Mouse (Mus musculus) embryonic facial prominence, embryonic 11.5 days (tissue): ENCODE data around the gene Plbd2. TPM values are rescaled to one million over a fixed set of nuclear protein-coding genes. Genes with fewer than 3 reads are reported as not detected.

Source experiments
- ATAC-seq: fragments of 200-750 bp; cut with Nextera tagmentation; replicated peaks from 2 replicates; pipeline ENCODE4 v1.8.0; 2017; ENCODE audit warnings: low read depth; ENCODE audit not compliant: insufficient number of reproducible peaks, low FRiP score, low TSS enrichment
- DNase-seq: peaks from one replicate; pipeline ENCODE4 v3.0.0-alpha.2; 2015; ENCODE audit warnings: low spot score
- H3K27ac ChIP-seq: fragments of 300-500 bp; sonication (generic); replicated peaks from 2 replicates; pipeline ENCODE4 v1.5.1; 2014; ENCODE audit warnings: mild to moderate bottlenecking, low read depth, low read length, control low read depth
- H3K27me3 ChIP-seq: fragments of 300-500 bp; sonication (generic); 2 replicates; pipeline ENCODE4 v1.6.1; 2014; ENCODE audit warnings: mild to moderate bottlenecking, low read length, moderate library complexity, mixed read lengths; ENCODE audit not compliant: control insufficient read depth, insufficient read depth
- H3K36me3 ChIP-seq: fragments of 300-500 bp; sonication (generic); replicated peaks from 2 replicates; pipeline ENCODE4 v1.6.1; 2014; ENCODE audit warnings: low read depth, mild to moderate bottlenecking, low read length, moderate library complexity, mixed read lengths; ENCODE audit not compliant: control insufficient read depth, insufficient read depth
- H3K4me1 ChIP-seq: fragments of 300-500 bp; sonication (generic); 2 replicates; pipeline ENCODE4 v1.6.1; 2014; ENCODE audit warnings: low read length, mixed read lengths; ENCODE audit not compliant: control insufficient read depth, insufficient read depth
- H3K4me2 ChIP-seq: fragments of 300-500 bp; sonication (generic); 2 replicates; pipeline ENCODE4 v1.6.1; 2014; ENCODE audit warnings: low read depth, mild to moderate bottlenecking, control low read depth, low read length, moderate library complexity
- H3K4me3 ChIP-seq: fragments of 300-500 bp; sonication (generic); 2 replicates; pipeline ENCODE4 v1.5.1; 2014; ENCODE audit warnings: low read depth, low read length, control low read depth
- H3K9ac ChIP-seq: fragments of 300-500 bp; sonication (generic); replicated peaks from 2 replicates; pipeline ENCODE4 v1.6.1; 2014; ENCODE audit warnings: mild to moderate bottlenecking, control low read depth, low read length
- H3K9me3 ChIP-seq: fragments of 300-500 bp; sonication (generic); replicated peaks from 2 replicates; pipeline ENCODE4 v1.6.1; 2016; ENCODE audit warnings: mild to moderate bottlenecking, low read length, inconsistent platforms, mixed read lengths; ENCODE audit not compliant: control insufficient read depth
- WGBS: fragments of 180-500 bp; shearing (Covaris S2); extraction: QIAGEN DNeasy Blood & Tissue Kit; methylation state at CpG from one replicate; pipeline ENCODE4 v1.1.7; 2014; 5-methylcytosine and 5-hydroxymethylcytosine counted together
- polyA plus RNA-seq: library from polyadenylated mRNA; unstranded; fragments of >200 nt; fragmentation: Nextera tagmentation; extraction: Ambion mirVana; gene quantifications from 2 replicates; pipeline ENCODE4 v1.2.1, GENCODE M21; 2014

Gene Plbd2
- 20.9 and 25.3 TPM in 2 replicates for polyA plus RNA-seq

DNA sequence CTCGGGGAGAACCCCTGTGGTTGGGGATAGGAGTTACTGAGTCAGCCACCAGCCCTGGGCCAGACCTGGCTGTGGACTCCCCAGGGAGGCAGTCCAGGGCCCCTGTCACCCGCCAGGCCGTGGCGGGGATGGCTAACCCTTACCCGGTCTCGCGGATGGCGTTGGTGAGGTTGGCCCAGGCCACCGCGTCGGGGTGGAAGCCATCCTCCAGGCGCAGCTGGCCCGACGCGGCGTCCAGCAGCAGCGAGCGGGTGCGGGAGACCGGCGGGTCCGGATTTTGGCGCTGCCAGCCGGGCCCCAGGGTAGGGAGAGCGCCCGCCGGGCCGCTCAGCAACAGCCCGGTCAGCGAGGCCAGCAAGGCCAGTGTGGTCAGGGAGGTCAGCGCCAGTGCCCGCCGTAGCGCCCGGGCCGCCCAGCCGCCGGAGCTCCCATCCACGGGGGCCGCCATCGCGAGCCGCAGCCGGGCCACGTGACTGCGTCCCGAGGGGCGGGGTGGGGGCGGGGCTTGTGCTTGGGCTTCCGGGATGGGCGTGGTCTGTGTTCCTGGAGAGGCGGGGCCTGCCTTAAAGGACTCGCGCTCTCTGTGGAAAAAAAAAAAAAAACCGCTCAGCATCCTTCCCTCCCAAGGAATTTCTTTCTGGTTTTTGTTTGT lies at the start of gene Plbd2:
Gene Plbd2 (minus strand): TSS at position 482 of the 652 bp plus-strand sequence.
- peak; percentile 94 for DNase-seq
- Histone ChIP-seq H3K4me1 (no peaks in the 10 kb centered on the region; the same call in 1 of the 2 replicates), H3K4me2 (peak within 1 kb of the TSS; percentile 91), H3K36me3 (no peaks in the 10 kb centered on the region; the same call in 1 of the 2 replicates), H3K9ac (peak within 1 kb of the TSS; percentile 84), H3K27me3 (no peaks in the 10 kb centered on the region), H3K27ac (no peak within 1 kb of the TSS), H3K4me3 (peak within 1 kb of the TSS; percentile 88), H3K9me3 (no peaks in the 10 kb centered on the region)
- ATAC-seq: peak; percentile 73
- WGBS: under 1% methylated on average over 39 of the region's 55 CpGs

DNA sequence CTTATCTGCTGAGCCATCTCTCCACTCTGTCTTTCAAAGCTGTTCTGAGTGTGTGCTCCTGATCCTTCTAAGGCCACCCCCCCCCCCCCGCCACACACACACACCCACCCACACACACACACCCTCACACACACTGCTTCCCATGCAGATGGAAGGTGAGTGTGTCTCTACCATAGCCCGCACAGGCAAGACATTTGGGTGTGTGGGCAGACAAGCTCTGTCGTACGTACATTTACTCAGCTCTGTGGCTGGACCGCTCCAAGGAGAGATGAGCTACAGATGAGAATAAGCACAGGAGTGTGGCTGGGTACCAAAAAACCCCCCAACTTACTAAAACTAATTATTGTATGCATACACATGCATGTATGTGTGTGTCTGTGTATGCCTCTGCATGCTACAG lies 47.2 kb upstream of the Plbd2 start:
- H3K27me3 ChIP-seq: no peaks in the 10 kb centered on the region
- DNase-seq (no peak), ATAC-seq (no peak)
- H3K4me1 ChIP-seq: no peaks in the 10 kb centered on the region
- no peak overlapping the region for H3K9ac ChIP-seq
- no peak overlapping the region for H3K4me3 ChIP-seq
- no peaks in the 10 kb centered on the region; the same call in 1 of the 2 replicates for H3K36me3 ChIP-seq
- H3K27ac ChIP-seq: no peak overlapping the region
- 95% methylated on average over 5 of the region's 5 CpGs for WGBS
- H3K4me2 ChIP-seq: no peak overlapping the region
- H3K9me3 ChIP-seq: no peaks in the 10 kb centered on the region

DNA sequence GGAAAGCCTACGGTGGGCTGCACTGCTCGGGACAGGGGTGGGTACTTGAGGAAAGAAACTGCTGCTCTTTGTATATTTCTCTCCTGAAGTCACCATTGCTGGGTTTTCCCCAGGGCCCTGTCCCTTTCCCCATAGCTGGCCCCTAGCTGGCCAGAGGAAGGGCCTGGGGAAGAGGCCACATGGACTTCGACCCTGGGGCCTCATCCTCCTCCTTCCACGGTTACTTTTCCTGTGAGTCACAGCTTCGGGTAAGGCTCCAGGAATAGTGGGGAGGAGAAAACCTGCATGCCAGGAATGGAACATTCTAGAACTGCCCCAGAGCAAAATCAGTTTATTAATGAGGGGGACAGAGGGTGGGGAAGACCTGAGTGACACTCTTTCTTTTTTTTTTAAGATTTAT lies 46.7 kb upstream of the Plbd2 start:
- H3K9ac ChIP-seq: no peak overlapping the region
- no peak for ATAC-seq
- WGBS: 81% methylated on average over 5 of the region's 5 CpGs
- H3K27ac ChIP-seq: no peak overlapping the region
- no peak overlapping the region for H3K4me2 ChIP-seq
- no peaks in the 10 kb centered on the region for H3K4me1 ChIP-seq
- no peak overlapping the region for H3K4me3 ChIP-seq
- no peaks in the 10 kb centered on the region for H3K27me3 ChIP-seq
- H3K36me3 ChIP-seq: no peaks in the 10 kb centered on the region
- H3K9me3 ChIP-seq: no peaks in the 10 kb centered on the region
- no peak for DNase-seq

DNA sequence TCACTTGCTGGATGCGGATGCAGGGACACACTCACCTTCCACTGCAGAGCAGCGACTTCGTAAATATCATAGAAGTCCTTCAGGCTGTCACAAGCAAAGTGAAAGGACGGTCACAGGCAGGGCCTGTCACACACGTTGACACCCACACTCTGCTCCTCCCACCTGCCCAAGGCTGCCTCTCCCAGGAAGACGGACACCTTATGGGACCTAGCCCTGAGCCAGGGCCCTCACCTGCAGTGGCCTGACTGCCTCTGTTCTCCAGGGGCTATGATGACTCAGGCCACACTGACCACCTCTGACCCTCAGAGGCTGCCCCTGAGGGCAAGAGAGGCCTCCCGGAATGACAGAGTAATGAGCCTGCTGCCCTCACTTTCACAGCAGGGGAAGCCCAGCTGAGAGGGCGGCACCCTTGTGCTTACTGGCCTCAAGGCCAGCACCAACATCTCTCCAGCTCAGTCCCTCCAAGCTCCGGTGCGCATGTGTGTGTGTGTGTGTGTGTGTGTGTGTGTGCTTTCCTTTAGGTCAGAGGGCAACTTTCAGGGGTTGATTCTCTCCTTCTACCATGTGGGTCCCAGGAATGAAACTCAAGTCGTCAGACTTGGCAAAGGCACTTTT lies 44.9 kb upstream of the Plbd2 start:
- H3K9ac ChIP-seq: no peak overlapping the region
- ATAC-seq (no peak; the same call in 1 of the 2 replicates), DNase-seq (no peak)
- H3K27me3 ChIP-seq: no peaks in the 10 kb centered on the region
- H3K4me3 ChIP-seq: no peak overlapping the region
- no peaks in the 10 kb centered on the region for H3K36me3 ChIP-seq
- 52% methylated on average over 11 of the region's 11 CpGs for WGBS
- no peaks in the 10 kb centered on the region for H3K4me1 ChIP-seq
- no peaks in the 10 kb centered on the region for H3K9me3 ChIP-seq
- no peak overlapping the region for H3K4me2 ChIP-seq
- no peak overlapping the region for H3K27ac ChIP-seq

DNA sequence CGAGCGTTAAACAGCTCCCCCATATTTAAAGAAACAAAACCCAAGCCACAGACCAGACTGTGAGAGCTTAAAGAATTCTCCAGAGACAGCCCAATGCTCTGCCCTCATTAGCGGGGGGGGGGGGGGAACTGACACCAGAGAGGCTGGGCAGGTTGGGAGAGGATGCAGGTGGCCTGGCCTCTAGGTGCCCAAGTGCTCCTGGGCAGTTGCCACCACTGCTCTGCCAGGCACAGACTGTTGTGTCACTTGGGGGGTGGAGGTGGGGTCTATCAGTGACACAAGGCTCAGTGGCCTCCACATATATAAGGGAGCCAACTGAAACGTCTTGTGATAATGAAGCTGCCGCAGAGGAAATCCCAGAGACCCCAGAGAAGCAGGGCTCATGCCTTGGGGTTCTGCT lies 33.2 kb upstream of the Plbd2 start:
- Histone ChIP-seq H3K4me2 (no peak overlapping the region), H3K9me3 (no peaks in the 10 kb centered on the region), H3K9ac (no peak overlapping the region), H3K4me3 (no peak overlapping the region), H3K4me1 (peaks cover 3% of the 10 kb centered on the region; the same call in 1 of the 2 replicates), H3K27ac (no peak overlapping the region), H3K36me3 (no peaks in the 10 kb centered on the region; the same call in 1 of the 2 replicates), H3K27me3 (no peaks in the 10 kb centered on the region)
- DNase-seq: no peak
- ATAC-seq: no peak
- 64% methylated on average over 5 of the region's 5 CpGs for WGBS

DNA sequence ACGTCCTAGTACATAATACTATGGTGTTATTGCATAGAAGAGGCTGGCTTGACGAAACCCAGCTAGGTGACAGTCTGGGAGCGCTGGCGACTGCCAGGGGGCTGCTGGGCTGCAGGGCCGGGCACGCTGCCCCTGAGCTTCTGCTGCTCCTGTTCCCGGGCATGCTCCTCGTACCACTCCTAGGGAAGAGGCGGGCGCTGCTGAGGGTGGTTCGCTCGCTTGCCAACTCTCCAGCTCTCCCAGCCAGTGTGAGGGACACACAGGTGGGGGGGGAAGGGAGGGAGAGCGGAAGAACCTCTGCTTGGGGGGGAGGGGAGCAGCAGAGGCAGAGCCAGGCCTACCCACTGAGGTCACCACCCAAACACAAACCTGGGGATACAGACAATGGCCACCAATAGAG lies 32.6 kb upstream of the Plbd2 start:
- H3K27me3 ChIP-seq: no peaks in the 10 kb centered on the region

DNA sequence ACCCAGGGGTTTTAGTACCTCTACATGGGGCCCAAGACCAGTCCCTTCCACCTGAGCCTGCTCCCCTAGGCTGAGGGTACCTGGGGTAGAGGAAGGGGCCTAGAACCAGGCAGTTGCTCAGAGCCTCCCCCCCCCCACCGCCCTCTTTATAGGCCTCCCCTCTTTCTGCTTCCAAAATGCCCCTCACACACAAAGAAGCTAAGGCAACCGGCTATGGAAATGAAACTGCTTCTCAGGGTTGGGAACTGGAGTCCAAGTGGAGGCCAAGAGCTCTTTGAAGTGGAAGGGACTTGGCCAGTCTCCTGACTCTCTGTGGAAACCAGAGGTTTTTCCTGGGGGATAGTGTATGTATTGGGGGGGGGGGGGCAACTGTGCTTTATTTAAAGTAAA lies 31.3 kb upstream of the Plbd2 start:
- no peak overlapping the region for H3K4me3 ChIP-seq
- H3K9me3 ChIP-seq: no peaks in the 10 kb centered on the region
- no peaks in the 10 kb centered on the region for H3K27me3 ChIP-seq
- DNase-seq: no peak
- no peak overlapping the region for H3K27ac ChIP-seq
- H3K9ac ChIP-seq: no peak overlapping the region; the same call in 1 of the 2 replicates
- peaks cover 3% of the 10 kb centered on the region; the same call in 1 of the 2 replicates for H3K4me1 ChIP-seq
- WGBS: 58% methylated on average over 2 of the region's 2 CpGs
- no peak for ATAC-seq
- H3K36me3 ChIP-seq: no peaks in the 10 kb centered on the region; the same call in 1 of the 2 replicates
- H3K4me2 ChIP-seq: no peak overlapping the region

More for the DNA sequence above, 32.6 kb upstream of the Plbd2 start:
- Histone ChIP-seq H3K9ac (no peak overlapping the region), H3K4me2 (no peak overlapping the region), H3K36me3 (no peaks in the 10 kb centered on the region; the same call in 1 of the 2 replicates), H3K27ac (no peak overlapping the region), H3K4me3 (no peak overlapping the region), H3K4me1 (peaks cover 3% of the 10 kb centered on the region; the same call in 1 of the 2 replicates), H3K9me3 (no peaks in the 10 kb centered on the region)
- 72% methylated on average over 13 of the region's 13 CpGs for WGBS
- DNase-seq: no peak
- ATAC-seq: no peak

DNA sequence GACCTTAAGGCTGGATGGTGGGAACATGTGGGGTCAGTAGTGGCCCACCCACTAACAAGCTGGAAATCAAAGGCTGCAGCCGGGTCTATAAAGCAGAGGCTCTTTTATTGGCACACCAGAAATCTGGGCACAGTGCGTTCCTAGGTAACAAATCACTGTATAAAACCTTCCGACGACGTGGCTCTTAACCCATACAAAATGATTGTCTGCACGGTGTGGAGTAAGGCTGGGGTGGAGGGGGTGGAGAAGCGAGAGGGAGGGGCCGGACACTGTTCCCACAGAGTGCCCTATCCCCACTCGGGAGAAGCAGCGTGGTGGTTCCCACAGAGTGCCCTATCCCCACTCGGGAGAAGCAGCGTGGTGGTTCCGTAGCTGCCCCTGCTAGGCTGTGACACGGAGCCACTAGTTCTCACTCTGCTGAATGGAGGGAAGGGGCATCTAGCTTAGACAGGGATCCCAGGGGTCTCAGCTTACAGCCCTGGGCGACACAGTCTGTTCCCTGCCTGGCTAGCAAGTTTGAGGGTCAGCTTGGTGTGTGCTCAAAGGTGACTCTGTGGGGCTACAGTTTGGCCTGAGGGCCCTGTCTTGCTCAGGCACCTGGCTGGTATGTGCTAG lies 30.8 kb upstream of the Plbd2 start:
- Histone ChIP-seq H3K36me3 (no peaks in the 10 kb centered on the region; the same call in 1 of the 2 replicates), H3K9ac (no peak overlapping the region; the same call in 1 of the 2 replicates), H3K9me3 (no peaks in the 10 kb centered on the region), H3K27me3 (no peaks in the 10 kb centered on the region), H3K4me1 (peaks cover 3% of the 10 kb centered on the region; the same call in 1 of the 2 replicates), H3K4me2 (no peak overlapping the region), H3K27ac (no peak overlapping the region), H3K4me3 (no peak overlapping the region)
- DNase-seq (peak; percentile 29), ATAC-seq (peak; percentile 46)
- 67% methylated on average over 15 of the region's 15 CpGs for WGBS
